Comparison of ENCODE assay signal across 26 mouse cellular contexts in the genomic region with DNA sequence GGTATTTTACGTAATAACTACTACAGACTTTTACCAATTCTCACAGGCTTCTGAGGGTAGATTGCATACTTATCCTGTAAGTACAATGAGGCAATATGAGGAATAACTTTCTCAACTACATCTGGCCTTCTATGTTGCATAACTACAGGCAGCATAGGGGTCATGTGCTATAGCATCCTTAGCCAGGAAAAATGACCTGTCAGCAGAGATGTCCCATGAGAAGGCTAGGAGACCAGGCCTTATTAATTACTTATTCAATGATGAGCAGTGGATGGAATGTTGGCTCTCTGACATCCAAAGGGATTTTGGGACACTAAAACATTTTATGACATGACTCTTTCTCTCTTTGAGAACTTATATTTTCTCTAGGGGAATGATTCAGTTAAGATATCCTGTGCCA.
DNase-seq lines count a peak whose midpoint lies in the region; ATAC-seq and TF ChIP-seq lines count a peak whose summit lies in the region.
"Had no signal": no experiment of that assay in that cellular context is flagged by ENCODE, and none has a peak within 500 bp of the region (broad histone marks: within the 10 kb centered on the region; RNA-seq: fewer than 3 reads in every experiment).

No protein-coding gene starts in this region.

- H3K4me3 ChIP-seq in lung, embryonic 14.5 days (ENCODE audit: low read depth, low read length), result no peak overlapping the region
- H3K4me3 ChIP-seq in intestine, embryonic 16.5 days (ENCODE audit: low read length), result no peak overlapping the region
- H3K4me3 ChIP-seq: hindbrain, embryonic 12.5 days; intestine, embryonic 15.5 days; midbrain, embryonic 10.5 days; midbrain, embryonic 15.5 days had no signal

- H3K9ac ChIP-seq in lung, embryonic 14.5 days, result no peak overlapping the region
- H3K9ac ChIP-seq in intestine, embryonic 16.5 days (ENCODE audit: low read depth, low read length), result no peak overlapping the region
- H3K9ac ChIP-seq: hindbrain, embryonic 12.5 days; intestine, embryonic 15.5 days; liver, embryonic 14.5 days; midbrain, embryonic 15.5 days had no signal

- H3K36me3 ChIP-seq in lung, embryonic 14.5 days (ENCODE audit: insufficient read depth), result no peaks in the 10 kb centered on the region
- no peaks in the 10 kb centered on the region for H3K36me3 ChIP-seq in intestine, embryonic 16.5 days (ENCODE audit: control insufficient read depth, insufficient read depth, low read length)
- H3K36me3 ChIP-seq: hindbrain, embryonic 12.5 days; intestine, embryonic 15.5 days; midbrain, embryonic 10.5 days; midbrain, embryonic 15.5 days had no signal

- no peaks in the 10 kb centered on the region for H3K27me3 ChIP-seq in lung, embryonic 14.5 days (ENCODE audit: insufficient read depth, low read length)
- H3K27me3 ChIP-seq in intestine, embryonic 16.5 days (replicated peaks; ENCODE audit: control insufficient read depth, insufficient read depth, low read length), result no peaks in the 10 kb centered on the region
- H3K27me3 ChIP-seq: hindbrain, embryonic 12.5 days; intestine, embryonic 15.5 days; midbrain, embryonic 15.5 days had no signal

- 84% methylated on average over 1 of the region's 1 CpGs for WGBS in lung, embryonic 14.5 days
- WGBS in intestine, embryonic 16.5 days, result 94% methylated on average over 1 of the region's 1 CpGs

- peak; percentile 39 for DNase-seq in gastrocnemius, adult 18-20 months (ENCODE audit: low spot score)
- DNase-seq in gastrocnemius, postnatal 14 days, result no peak
- peak; percentile 25 for DNase-seq in lung, embryonic 14.5 days
- DNase-seq in lung, postnatal 4 days, result no peak
- peak; percentile 53 for DNase-seq in adipocyte (ENCODE audit: low spot score)
- peak; percentile 79 for DNase-seq in skeletal muscle tissue, adult 2 months (ENCODE audit: low read depth, low spot score)
- DNase-seq: adrenal gland, adult 8-10 months; cerebellum, adult 8-10 months; cerebellum, postnatal 25 days; kidney, adult 8-10 months; layer of hippocampus, adult 9-11 months; liver; lung, postnatal 10 days; right cerebral cortex, adult 18-20 months; thymus, adult 18-20 months had no signal

- no peaks in the 10 kb centered on the region for H3K4me1 ChIP-seq in lung, embryonic 14.5 days (ENCODE audit: insufficient read depth)
- no peaks in the 10 kb centered on the region for H3K4me1 ChIP-seq in intestine, embryonic 16.5 days (ENCODE audit: control insufficient read depth, insufficient read depth, low read length)
- H3K4me1 ChIP-seq: intestine, embryonic 15.5 days; midbrain, embryonic 10.5 days; midbrain, embryonic 15.5 days had no signal

- no peak for ATAC-seq in lung, embryonic 14.5 days (ENCODE audit: insufficient read depth)
- no peak for ATAC-seq in intestine, embryonic 16.5 days
- ATAC-seq: CD4-positive, CD25-positive, alpha-beta regulatory T cell, adult 4 months; forebrain, embryonic 16.5 days; hindbrain, postnatal 0 days; intestine, embryonic 15.5 days; midbrain, embryonic 15.5 days had no signal

- no peaks in the 10 kb centered on the region for H3K9me3 ChIP-seq in lung, embryonic 14.5 days (ENCODE audit: low read depth, low read length)
- H3K9me3 ChIP-seq in intestine, embryonic 16.5 days (ENCODE audit: control insufficient read depth, low read length), result no peaks in the 10 kb centered on the region
- H3K9me3 ChIP-seq: hindbrain, embryonic 12.5 days; intestine, embryonic 15.5 days; midbrain, embryonic 10.5 days; midbrain, embryonic 15.5 days had no signal

- no peak overlapping the region for H3K27ac ChIP-seq in lung, embryonic 14.5 days (ENCODE audit: low read depth)
- H3K27ac ChIP-seq in intestine, embryonic 16.5 days (ENCODE audit: low read length), result no peak overlapping the region
- H3K27ac ChIP-seq: hindbrain, embryonic 12.5 days; hindbrain, postnatal 0 days; intestine, embryonic 15.5 days; kidney, postnatal 0 days; liver, embryonic 14.5 days; midbrain, embryonic 10.5 days; midbrain, embryonic 15.5 days; stomach, postnatal 0 days had no signal

- H3K4me2 ChIP-seq in lung, embryonic 14.5 days, result no peak overlapping the region
- no peak overlapping the region for H3K4me2 ChIP-seq in intestine, embryonic 16.5 days (ENCODE audit: low read depth, low read length)
- H3K4me2 ChIP-seq: hindbrain, embryonic 12.5 days; intestine, embryonic 15.5 days; midbrain, embryonic 15.5 days had no signal

- no peak for TF ChIP-seq CTCF in lung, embryonic 14.5 days (IDR thresholded peaks at IDR 0.05; ENCODE audit: low read depth)

- intact Hi-C loops in gastrocnemius, postnatal 14 days (cut with DNase I; ENCODE audit: low total_unique reads), result no loop called here

Comparison
In these comparisons a context has a peak if more than half of its experiments do, and no peak if none do; other contexts are left out.
1. DNase-seq: peak in gastrocnemius, adult 18-20 months (single experiment), lung, embryonic 14.5 days (single experiment), adipocyte (single experiment) and skeletal muscle tissue, adult 2 months (single experiment); none in gastrocnemius, postnatal 14 days (single experiment) and lung, postnatal 4 days (0 of 2).